Mouse (Mus musculus) leukemia stem cell, adult 10-12 weeks (primary cell): ENCODE measurements around the gene Chd8. TPM values are rescaled to one million over a fixed set of nuclear protein-coding genes. Genes with fewer than 3 reads are reported as not detected.

ENCODE experiments used
- polyA plus RNA-seq: library from polyadenylated mRNA; stranded (reverse); fragments of >175 nt; gene quantifications from 2 replicates; pipeline ENCODE4 v1.2.3, GENCODE M21; 2012; ENCODE audit warnings: low replicate concordance

The Chd8 gene
- 5.9 and 16.9 TPM in 2 replicates for polyA plus RNA-seq

DNA sequence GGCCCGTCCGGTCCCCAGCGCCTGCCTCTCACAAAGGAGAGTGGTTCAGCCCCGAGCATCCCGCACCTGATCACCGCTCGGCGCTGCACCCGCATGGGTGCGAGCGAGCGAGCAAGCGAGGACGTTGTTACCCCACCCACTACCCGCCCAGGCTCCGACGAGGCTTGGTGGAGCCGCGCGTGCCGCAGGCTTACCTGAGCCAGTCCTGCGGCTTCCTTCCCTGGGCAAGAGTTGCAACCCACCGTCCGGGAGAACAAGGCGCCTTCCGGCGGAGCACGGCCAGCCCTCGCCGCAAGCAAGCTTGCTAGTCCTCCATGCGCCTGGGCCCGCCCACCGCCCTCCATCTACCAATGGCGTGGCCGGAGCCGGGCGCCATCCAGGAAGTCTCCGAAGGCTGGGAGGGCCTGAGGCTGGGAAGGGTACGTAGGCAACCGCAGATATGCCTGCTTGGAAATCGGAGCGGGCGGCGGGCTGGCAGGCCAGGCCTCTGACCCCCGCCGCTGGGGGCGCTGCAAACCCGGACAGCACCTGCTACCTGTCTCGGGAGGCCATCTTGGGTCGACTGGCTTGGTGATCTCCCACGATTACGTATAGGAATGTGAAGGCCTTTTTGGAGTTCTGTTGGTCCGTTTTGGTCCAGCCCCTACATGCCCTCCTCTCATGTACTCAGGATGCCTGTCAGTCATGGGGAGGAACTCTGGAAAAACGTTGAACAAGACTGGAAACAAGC lies at the start of gene Chd8:
Chd8 (minus strand) TSS at position 297 of the 730 bp plus-strand sequence.

DNA sequence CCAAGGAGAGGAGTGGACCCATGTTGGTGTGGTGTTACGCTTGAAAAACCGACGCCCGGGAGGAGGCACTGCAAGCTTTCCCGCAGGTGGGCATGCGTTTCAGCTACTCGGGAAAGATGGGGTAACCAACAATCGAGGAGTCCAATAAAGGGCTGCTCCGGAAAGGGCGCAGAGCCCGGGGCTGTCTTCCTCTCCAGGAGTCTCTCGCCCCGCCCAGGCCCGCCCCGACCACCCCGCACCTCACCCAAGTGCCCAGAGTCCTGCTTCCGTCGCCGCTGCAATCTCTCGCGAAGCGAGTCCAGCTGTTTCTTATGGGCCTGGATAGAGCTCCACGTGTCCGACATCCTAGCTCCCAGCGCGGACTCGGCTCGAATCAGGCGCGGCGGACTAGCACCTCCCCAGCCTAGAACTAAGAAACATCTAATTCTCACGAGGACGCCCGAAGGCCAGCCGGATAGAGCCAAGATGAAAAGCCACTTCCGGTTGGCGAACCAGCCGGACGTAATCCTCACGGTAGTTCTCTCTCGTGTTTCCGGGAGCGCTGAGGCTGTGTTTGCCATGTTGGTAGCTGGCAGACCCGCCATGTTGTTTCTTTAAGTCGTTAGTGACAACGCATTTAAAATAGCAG lies 47.2 kb upstream of the Chd8 start, which contains the start of gene Mettl3:
Mettl3 (minus strand) TSS at position 485 of the 628 bp plus-strand sequence.

DNA sequence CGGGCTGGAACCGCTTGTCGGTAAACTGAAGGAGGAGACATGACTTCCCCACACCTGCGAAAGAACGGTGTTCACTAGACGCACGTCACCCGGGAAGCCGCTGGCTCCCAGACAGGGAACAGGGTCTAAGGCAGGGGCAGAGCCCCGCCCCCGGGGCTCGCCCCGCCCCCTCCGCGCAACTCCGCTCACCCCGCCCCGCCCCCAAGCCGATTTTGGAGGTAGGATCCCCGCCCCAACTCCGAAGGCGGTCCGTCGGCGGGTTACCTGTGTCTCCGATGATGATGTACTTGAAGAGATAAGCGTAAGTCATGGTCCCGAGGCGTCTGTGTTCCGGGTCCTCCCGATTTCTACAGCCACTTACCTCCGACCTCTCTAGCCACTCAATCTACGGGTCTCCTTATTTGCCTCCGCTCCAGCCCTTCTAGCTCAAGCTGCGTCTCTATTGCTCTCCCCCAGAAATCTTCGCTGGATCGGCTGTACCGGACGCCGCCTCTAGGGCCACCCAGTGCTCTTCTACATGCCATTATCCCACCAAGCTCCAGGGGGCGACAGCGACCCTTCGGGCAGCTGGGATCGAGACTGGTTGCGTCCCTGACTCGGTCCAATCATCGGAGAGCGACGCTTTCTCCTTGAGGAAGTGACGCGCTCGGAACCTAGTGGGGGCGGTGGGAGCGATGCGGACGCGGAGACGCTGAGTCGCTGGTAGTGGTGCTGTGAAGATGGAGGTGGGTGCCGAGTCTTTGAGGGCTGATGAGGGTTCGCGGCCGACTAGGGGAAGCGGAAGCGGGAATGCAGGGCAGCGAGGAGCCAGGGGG lies 21.6 kb upstream of the Chd8 start, which contains the start of the genes Tox4 and Rab2b:
Tox4 (plus strand) TSS at position 215 of the 815 bp plus-strand sequence.
Rab2b (minus strand) TSS at position 614 of the 815 bp plus-strand sequence.

DNA sequence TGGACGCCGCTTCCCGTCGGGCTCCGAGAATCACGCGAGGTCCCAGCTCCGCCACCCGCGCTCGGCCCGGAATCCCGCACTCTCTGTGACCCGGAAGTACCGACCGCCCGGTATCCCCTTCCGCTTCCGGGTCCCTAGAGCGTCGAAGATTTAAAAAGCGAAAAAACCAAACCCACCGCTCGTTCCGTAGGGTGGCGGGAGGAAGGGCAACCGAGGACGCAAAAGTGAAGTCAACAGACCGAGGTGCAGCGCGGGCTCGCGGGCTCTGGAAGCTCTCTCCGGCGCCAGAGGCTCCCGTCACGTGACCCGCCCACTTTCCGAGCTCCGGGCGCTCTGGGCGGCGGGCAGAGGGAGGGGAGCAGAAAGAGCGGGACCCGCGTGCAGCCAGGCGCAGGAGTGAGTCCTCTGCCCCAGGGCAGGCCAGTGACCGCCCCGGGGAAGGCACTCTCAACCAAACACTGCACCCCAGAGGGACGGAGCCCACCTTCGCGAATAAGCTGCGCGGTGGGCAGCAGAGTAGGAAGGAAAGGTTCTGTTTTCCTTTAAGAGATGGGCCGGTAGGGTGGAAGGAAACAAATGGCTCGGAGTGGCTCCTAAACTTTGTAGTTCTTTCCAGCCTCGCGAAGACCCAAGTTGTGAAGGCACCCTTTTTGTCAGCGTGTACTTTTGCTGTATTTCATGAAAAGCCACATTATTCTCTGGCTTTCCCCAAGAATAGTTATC lies 60.3 kb downstream of the Chd8 start, which contains the start of gene Supt16:
Supt16 (minus strand) TSS at position 261 of the 723 bp plus-strand sequence.

Other genes starting within 250 kb of the Chd8 start
- not detected in 2 replicates for gene Tmem253, start 242.1 kb downstream of the Chd8 start, polyA plus RNA-seq
- 60.3 and 76.3 TPM in 2 replicates for gene Zfp219, start 237.0 kb downstream of the Chd8 start, polyA plus RNA-seq
- not detected in 2 replicates for gene Olfr221, start 215.3 kb downstream of the Chd8 start, polyA plus RNA-seq
- gene Hnrnpc, start 153.8 kb downstream of the Chd8 start, polyA plus RNA-seq = 8.3 and 14.3 TPM in 2 replicates
- gene Rpgrip1, start 147.1 kb downstream of the Chd8 start, polyA plus RNA-seq = 0.23 and 0.32 TPM in 2 replicates
- gene Supt16, start 60.4 kb downstream of the Chd8 start, polyA plus RNA-seq = 7.6 and 27.2 TPM in 2 replicates
- gene Tox4, start 21.4 kb upstream of the Chd8 start, polyA plus RNA-seq = 12.4 and 22.4 TPM in 2 replicates
- gene Rab2b, start 21.8 kb upstream of the Chd8 start, polyA plus RNA-seq = 0.17 and 0.73 TPM in 2 replicates
- gene Mettl3, start 47.3 kb upstream of the Chd8 start, polyA plus RNA-seq = 2.8 and 8.4 TPM in 2 replicates
- gene Sall2, start 71.0 kb upstream of the Chd8 start, polyA plus RNA-seq = 0.51 and 0.54 TPM in 2 replicates
- not detected in 2 replicates for gene Olfr1513, start 98.6 kb upstream of the Chd8 start, polyA plus RNA-seq
- gene Olfr1512, start 121.4 kb upstream of the Chd8 start, polyA plus RNA-seq = not detected in 2 replicates
- gene Olfr1511, start 139.6 kb upstream of the Chd8 start, polyA plus RNA-seq = not detected in 2 replicates
- not detected in 2 replicates for gene Olfr1510, start 156.6 kb upstream of the Chd8 start, polyA plus RNA-seq
- not detected in 2 replicates for gene Olfr1509, start 185.2 kb upstream of the Chd8 start, polyA plus RNA-seq
- not detected in 2 replicates for gene Olfr1508, start 209.7 kb upstream of the Chd8 start, polyA plus RNA-seq
- gene Olfr1507, start 238.0 kb upstream of the Chd8 start, polyA plus RNA-seq = not detected in 2 replicates